Mouse (Mus musculus): Measurements from ENCODE around the gene Lipe. TPM values are rescaled to one million over a fixed set of nuclear protein-coding genes. Genes with fewer than 3 reads are reported as not detected.

Lipe gene
- total and polyA plus RNA-seq, 2 experiments from 2014 or later, result 19.3 to 31.1 TPM

- 66% methylated on average over 6 of the region's 6 CpGs for WGBS
- no peak overlapping the region for H3K4me2 ChIP-seq (ENCODE audit: low read depth, low read length)
- H3K4me3 ChIP-seq (ENCODE audit: low read depth, low read length), result no peak overlapping the region
- no peaks in the 10 kb centered on the region for H3K36me3 ChIP-seq (replicated peaks; ENCODE audit: control insufficient read depth, insufficient read depth, low read length)
- peak; percentile 32; the same call in 1 of the 2 replicates for TF ChIP-seq EP300 (IDR thresholded peaks at IDR 0.05; ENCODE audit: low read depth)
- TF ChIP-seq CTCF (IDR thresholded peaks at IDR 0.05; ENCODE audit: low read depth), result no peak
- peak; percentile 32 for DNase-seq (ENCODE audit: low spot score)
- no peaks in the 10 kb centered on the region for H3K9me3 ChIP-seq (replicated peaks; ENCODE audit: control insufficient read depth, low read length)
- no peak overlapping the region for H3K9ac ChIP-seq (replicated peaks; ENCODE audit: low read depth, low read length)
- ATAC-seq (ENCODE audit: insufficient read depth, low read depth), result peak; percentile 52; the same call in 1 of the 2 replicates
- H3K27ac ChIP-seq (ENCODE audit: low read depth), result peak overlapping the region; percentile 72
- H3K27me3 ChIP-seq (ENCODE audit: control insufficient read depth, insufficient read depth, low read length), result no peaks in the 10 kb centered on the region
- no peaks in the 10 kb centered on the region for H3K4me1 ChIP-seq (ENCODE audit: control insufficient read depth, insufficient read depth)
These were observed 37.7 kb upstream of the Lipe start for GRCm38 (mm10) chr7:25436226-25436625.

DNA sequence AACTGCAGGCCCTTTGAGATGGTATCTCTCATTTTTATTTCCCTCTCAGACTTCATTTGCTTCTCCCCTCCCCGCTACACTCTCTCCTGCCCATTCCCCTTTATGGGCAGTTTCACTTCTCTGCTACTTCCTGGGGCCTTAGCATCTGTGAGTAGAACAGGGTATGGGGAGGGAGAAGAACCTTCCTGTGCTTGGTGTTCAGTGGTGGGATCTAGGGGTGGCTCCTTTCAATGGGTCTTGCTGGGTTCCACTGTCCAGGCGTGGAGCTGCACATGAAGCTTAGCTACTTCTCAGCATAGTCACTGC, 37.0 kb upstream of the Lipe start:
- no peak overlapping the region for H3K4me2 ChIP-seq (ENCODE audit: low read depth, low read length)
- H3K9ac ChIP-seq (replicated peaks; ENCODE audit: low read depth, low read length), result no peak overlapping the region
- H3K36me3 ChIP-seq (replicated peaks; ENCODE audit: control insufficient read depth, insufficient read depth, low read length), result no peaks in the 10 kb centered on the region
- peak overlapping the region; percentile 72 for H3K27ac ChIP-seq (ENCODE audit: low read depth)
- TF ChIP-seq EP300 (IDR thresholded peaks at IDR 0.05; ENCODE audit: low read depth), result no peak
- TF ChIP-seq CTCF (IDR thresholded peaks at IDR 0.05; ENCODE audit: low read depth), result no peak
- H3K4me1 ChIP-seq (ENCODE audit: control insufficient read depth, insufficient read depth), result no peaks in the 10 kb centered on the region
- DNase-seq (ENCODE audit: low spot score) (no peak), ATAC-seq (ENCODE audit: insufficient read depth, low read depth) (no peak)
- no peak overlapping the region for H3K4me3 ChIP-seq (ENCODE audit: low read depth, low read length)
- H3K9me3 ChIP-seq (replicated peaks; ENCODE audit: control insufficient read depth, low read length), result no peaks in the 10 kb centered on the region
- H3K27me3 ChIP-seq (ENCODE audit: control insufficient read depth, insufficient read depth, low read length), result no peaks in the 10 kb centered on the region
- WGBS, result 71% methylated on average over 2 of the region's 2 CpGs

DNA sequence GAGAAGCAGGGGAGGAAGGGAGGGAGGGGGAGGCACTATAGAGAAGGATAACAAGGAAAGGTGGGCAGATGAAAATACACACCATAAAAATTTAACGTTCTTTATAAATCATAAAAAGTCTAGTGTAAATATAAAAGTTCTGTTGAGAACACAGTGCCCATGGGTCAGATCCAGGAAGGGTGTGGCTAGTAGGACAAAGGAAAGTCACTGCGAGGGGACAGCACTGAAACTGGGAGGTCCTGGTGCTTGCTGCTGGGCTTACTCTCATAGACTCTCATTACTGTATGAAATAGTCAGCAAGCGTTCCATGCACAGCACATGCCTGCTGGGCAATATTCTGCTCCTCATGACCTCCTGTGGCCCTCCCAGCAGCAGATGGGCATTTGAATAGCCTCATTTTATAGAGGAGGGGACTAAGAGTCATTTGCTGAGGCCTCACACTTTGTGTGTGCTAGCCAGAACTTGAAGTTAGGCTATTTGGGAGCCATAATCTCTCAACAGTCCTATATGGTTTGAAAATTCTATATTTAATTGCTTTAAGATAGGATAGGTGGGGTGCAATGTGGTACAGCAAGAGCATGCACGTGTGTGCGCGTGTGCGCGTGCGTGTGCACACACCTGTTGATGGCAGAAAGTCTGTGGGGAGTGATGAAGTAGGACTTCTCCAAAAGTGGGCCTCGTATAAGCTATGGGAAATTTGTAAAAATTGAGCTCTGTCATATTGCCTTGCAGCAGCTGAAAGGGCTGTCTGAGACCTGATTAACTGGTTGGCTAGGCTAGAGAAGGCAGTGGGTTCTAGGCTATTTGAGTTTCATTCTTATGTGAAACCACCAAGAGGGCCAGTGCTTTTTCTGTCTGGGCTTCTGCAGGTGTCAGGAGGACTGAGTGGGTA, 36.4 kb upstream of the Lipe start:
- no peak overlapping the region for H3K4me2 ChIP-seq (ENCODE audit: low read depth, low read length)
- DNase-seq (ENCODE audit: low spot score), result no peak
- 86% methylated on average over 10 of the region's 10 CpGs for WGBS
- H3K36me3 ChIP-seq (replicated peaks; ENCODE audit: control insufficient read depth, insufficient read depth, low read length), result no peaks in the 10 kb centered on the region
- H3K4me3 ChIP-seq (ENCODE audit: low read depth, low read length), result no peak overlapping the region
- no peaks in the 10 kb centered on the region for H3K27me3 ChIP-seq (ENCODE audit: control insufficient read depth, insufficient read depth, low read length)
- no peak for TF ChIP-seq EP300 (IDR thresholded peaks at IDR 0.05; ENCODE audit: low read depth)
- no peak for TF ChIP-seq CTCF (IDR thresholded peaks at IDR 0.05; ENCODE audit: low read depth)
- H3K9me3 ChIP-seq (replicated peaks; ENCODE audit: control insufficient read depth, low read length), result no peaks in the 10 kb centered on the region
- H3K9ac ChIP-seq (replicated peaks; ENCODE audit: low read depth, low read length), result no peak overlapping the region
- H3K27ac ChIP-seq (ENCODE audit: low read depth), result peak overlapping the region; percentile 72
- ATAC-seq (ENCODE audit: insufficient read depth, low read depth), result no peak
- H3K4me1 ChIP-seq (ENCODE audit: control insufficient read depth, insufficient read depth), result no peaks in the 10 kb centered on the region

GRCm38 (mm10) chr7:25433781-25434560, 35.5 kb upstream of the Lipe start:
- 87% methylated on average over 9 of the region's 9 CpGs for WGBS
- H3K36me3 ChIP-seq (replicated peaks; ENCODE audit: control insufficient read depth, insufficient read depth, low read length), result no peaks in the 10 kb centered on the region
- TF ChIP-seq EP300 (IDR thresholded peaks at IDR 0.05; ENCODE audit: low read depth), result no peak
- no peak for TF ChIP-seq CTCF (IDR thresholded peaks at IDR 0.05; ENCODE audit: low read depth)
- ATAC-seq (ENCODE audit: insufficient read depth, low read depth) (no peak), DNase-seq (ENCODE audit: low spot score) (no peak)
- H3K27ac ChIP-seq (ENCODE audit: low read depth), result peak overlapping the region; percentile 72
- no peak overlapping the region for H3K4me2 ChIP-seq (ENCODE audit: low read depth, low read length)
- H3K4me1 ChIP-seq (ENCODE audit: control insufficient read depth, insufficient read depth), result no peaks in the 10 kb centered on the region
- no peak overlapping the region for H3K9ac ChIP-seq (replicated peaks; ENCODE audit: low read depth, low read length)
- H3K27me3 ChIP-seq (ENCODE audit: control insufficient read depth, insufficient read depth, low read length), result no peaks in the 10 kb centered on the region
- H3K4me3 ChIP-seq (ENCODE audit: low read depth, low read length), result no peak overlapping the region
- H3K9me3 ChIP-seq (replicated peaks; ENCODE audit: control insufficient read depth, low read length), result no peaks in the 10 kb centered on the region

- 27% methylated on average over 5 of the region's 5 CpGs for WGBS
- DNase-seq (ENCODE audit: low spot score) (peak; percentile 39), ATAC-seq (ENCODE audit: insufficient read depth, low read depth) (peak; percentile 64)
- Histone ChIP-seq H3K27me3 (ENCODE audit: control insufficient read depth, insufficient read depth, low read length) (no peaks in the 10 kb centered on the region), H3K4me3 (ENCODE audit: low read depth, low read length) (no peak overlapping the region), H3K4me2 (ENCODE audit: low read depth, low read length) (no peak overlapping the region), H3K36me3 (replicated peaks; ENCODE audit: control insufficient read depth, insufficient read depth, low read length) (no peaks in the 10 kb centered on the region), H3K9me3 (replicated peaks; ENCODE audit: control insufficient read depth, low read length) (no peaks in the 10 kb centered on the region), H3K27ac (ENCODE audit: low read depth) (peak overlapping the region; percentile 72), H3K4me1 (ENCODE audit: control insufficient read depth, insufficient read depth) (no peaks in the 10 kb centered on the region), H3K9ac (replicated peaks; ENCODE audit: low read depth, low read length) (no peak overlapping the region)
- TF ChIP-seq CTCF (IDR thresholded peaks at IDR 0.05; ENCODE audit: low read depth) (no peak), EP300 (IDR thresholded peaks at IDR 0.05; ENCODE audit: low read depth) (no peak)
These were observed 34.6 kb upstream of the Lipe start for GRCm38 (mm10) chr7:25433007-25433541.
